Mouse (Mus musculus) megakaryocyte, embryonic 14.5 days (primary cell): ENCODE data around the gene Kitl.

Experiments
- FLI1 ChIP-seq: IDR thresholded peaks from 2 replicates; pipeline ENCODE4 v1.6.1; 2012; ENCODE audit warnings: low read length, inconsistent platforms, mixed read lengths
- GATA1 ChIP-seq: IDR thresholded peaks from 3 replicates; pipeline ENCODE4 v1.6.1; 2012; ENCODE audit warnings: mixed read lengths, low read length, inconsistent platforms, borderline replicate concordance

GRCm38 (mm10) chr10:99981887-99982286 is 33.5 kb upstream of the Kitl start:
- TF ChIP-seq GATA1: no peak
- no peak for TF ChIP-seq FLI1
